Mouse (Mus musculus) thymus, adult 2 months (tissue): ENCODE measurements around the gene Pmm2. TPM values are rescaled to one million over a fixed set of nuclear protein-coding genes. Genes with fewer than 3 reads are reported as not detected.

Experiments used
- DNase-seq: peaks from one replicate; pipeline ENCODE4 v3.0.0; 2021
- H3K27ac ChIP-seq: fragments of 200-500 bp; 2 replicates; pipeline ENCODE4 v1.5.1; 2012; ENCODE audit warnings: low read length, control low read depth; ENCODE audit not compliant: control insufficient read depth, insufficient read depth
- H3K27me3 ChIP-seq: fragments of 200-500 bp; 2 replicates; pipeline ENCODE4 v1.6.1; 2012; ENCODE audit warnings: mild to moderate bottlenecking, low read length, moderate library complexity, mixed read lengths; ENCODE audit not compliant: control insufficient read depth, insufficient read depth
- H3K36me3 ChIP-seq: fragments of 200-500 bp; 2 replicates; pipeline ENCODE4 v1.6.1; 2012; ENCODE audit warnings: mild to moderate bottlenecking, low read length, moderate library complexity; ENCODE audit not compliant: control insufficient read depth, insufficient read depth
- H3K4me1 ChIP-seq: fragments of 200-500 bp; replicated peaks from 2 replicates; pipeline ENCODE4 v1.6.1; 2012; ENCODE audit warnings: low read length; ENCODE audit not compliant: control insufficient read depth, insufficient read depth
- H3K4me3 ChIP-seq: fragments of 200-500 bp; 2 replicates; pipeline ENCODE4 v1.5.1; 2012; ENCODE audit warnings: mild to moderate bottlenecking, low read length, control low read depth, moderate library complexity; ENCODE audit not compliant: control insufficient read depth, insufficient read depth
- CTCF ChIP-seq: fragments of 200-500 bp; IDR thresholded peaks from 2 replicates; pipeline ENCODE4 v1.5.1; 2012; ENCODE audit warnings: mild to moderate bottlenecking, control low read depth, low read length, moderate library complexity, borderline replicate concordance; ENCODE audit not compliant: control insufficient read depth, poor library complexity, insufficient read depth; ENCODE audit errors: extremely low read depth
- POLR2A ChIP-seq: fragments of 200-500 bp; IDR thresholded peaks from 2 replicates; pipeline ENCODE4 v1.6.1; 2012; ENCODE audit warnings: mild to moderate bottlenecking, low read length, control low read depth, moderate library complexity; ENCODE audit not compliant: control insufficient read depth, poor library complexity, insufficient read depth; ENCODE audit errors: extremely low read depth
- WGBS: fragments of 180-500 bp; shearing (Covaris S2); methylation state at CpG from one replicate; pipeline ENCODE4 v1.1.7; 2018; 5-methylcytosine and 5-hydroxymethylcytosine counted together
- polyA plus RNA-seq: library from polyadenylated mRNA; depleted of rRNA; stranded (reverse); fragments of >200 nt; gene quantifications from 2 replicates; pipeline ENCODE4 v1.2.3, GENCODE M21; 2012

Pmm2 gene
- polyA plus RNA-seq, 1 experiment = 116 TPM

DNA sequence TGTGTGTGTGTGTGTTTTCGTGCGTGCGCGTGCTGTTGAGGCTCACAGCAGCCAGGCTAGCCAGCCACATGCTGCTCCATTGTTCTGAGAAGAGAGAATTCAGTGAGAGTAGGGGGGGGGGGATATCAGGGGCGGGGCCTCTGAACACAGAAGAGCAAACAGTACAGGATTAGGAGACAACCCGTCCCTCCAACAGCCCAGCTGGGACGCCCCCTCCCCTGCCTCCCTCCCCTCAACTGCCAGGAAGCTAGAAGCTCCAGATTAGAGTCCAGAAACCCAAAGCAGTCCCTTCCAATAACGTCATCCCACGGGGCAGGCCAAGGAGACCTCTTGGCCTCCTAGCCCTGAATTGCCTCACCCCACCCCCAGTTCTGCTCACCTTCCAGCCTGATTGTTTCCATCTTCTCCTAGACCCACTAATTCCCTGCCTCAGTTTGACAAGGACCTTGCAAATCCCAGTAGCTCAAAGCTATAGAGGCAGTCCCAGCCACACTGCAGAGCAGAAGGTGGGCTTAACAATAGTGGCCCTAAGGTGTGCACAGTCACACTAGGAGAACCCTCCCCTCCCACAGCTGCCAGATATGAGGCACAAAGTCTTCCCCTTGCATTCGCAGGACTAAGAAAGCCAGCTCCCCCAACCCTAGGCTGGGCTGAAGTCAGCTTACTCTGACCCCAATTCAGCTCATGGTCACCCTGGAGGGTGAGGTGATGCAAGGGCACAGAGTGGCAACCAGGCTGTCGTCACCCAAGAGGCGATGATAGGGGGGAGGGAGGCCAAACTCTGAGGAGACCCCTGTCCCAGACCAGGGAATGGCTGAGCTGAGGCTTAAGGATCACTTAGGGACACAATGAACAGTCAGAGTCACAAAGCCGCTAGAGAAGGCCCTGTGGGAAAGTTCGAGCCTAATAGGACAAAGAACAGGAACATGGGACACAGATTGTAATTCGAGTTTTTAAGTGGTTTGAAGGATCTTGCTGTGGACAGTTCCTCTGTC lies 32.9 kb downstream of the Pmm2 start:
- TF ChIP-seq POLR2A (no peak), CTCF (no peak)
- no peaks in the 10 kb centered on the region; the same call in 1 of the 2 replicates for H3K27me3 ChIP-seq
- no peak for DNase-seq
- H3K4me3 ChIP-seq = no peak overlapping the region
- 74% methylated on average over 15 of the region's 15 CpGs for WGBS
- H3K27ac ChIP-seq = no peak overlapping the region
- no peaks in the 10 kb centered on the region for H3K36me3 ChIP-seq
- peaks cover 9% of the 10 kb centered on the region for H3K4me1 ChIP-seq

DNA sequence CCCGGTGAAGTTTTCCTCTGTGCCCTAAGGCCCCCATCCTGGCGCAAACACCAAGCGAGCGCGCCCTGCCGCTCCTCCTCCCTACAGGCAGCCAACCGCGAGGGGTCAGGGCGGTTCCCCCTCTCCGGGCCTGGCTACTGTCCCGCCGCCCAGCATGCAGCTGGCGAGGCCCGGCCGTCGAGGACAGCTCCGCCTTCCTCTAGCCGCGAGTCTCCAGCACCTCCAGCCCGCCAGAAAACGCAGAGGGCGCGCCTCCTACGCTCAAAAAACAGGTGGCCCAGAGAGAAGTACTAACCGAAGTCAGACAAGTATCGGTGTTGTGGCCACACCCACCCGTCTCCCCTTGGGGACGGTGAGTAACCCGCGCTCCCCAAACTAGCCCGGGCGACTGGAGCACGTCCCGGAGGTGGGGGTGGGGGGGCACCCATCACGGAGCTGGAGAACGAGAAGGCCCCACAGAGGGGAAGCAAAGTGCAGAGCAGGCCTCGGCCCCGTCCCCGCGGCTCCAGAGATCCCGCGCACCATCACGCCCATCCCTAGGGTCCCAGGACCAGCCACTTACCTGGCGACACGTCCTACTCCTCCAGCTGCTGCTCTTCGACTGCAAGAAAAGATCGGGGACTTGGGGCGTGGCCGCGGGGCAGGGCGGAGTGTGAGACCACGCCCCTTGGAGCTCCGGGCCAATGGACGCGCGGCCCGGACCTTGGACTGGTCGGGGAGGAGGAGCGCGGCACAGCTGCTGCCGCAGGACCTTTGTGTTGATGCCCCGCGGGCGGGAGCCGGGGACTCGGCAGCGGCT lies 34.3 kb downstream of the Pmm2 start, which contains the start of gene Carhsp1:
Carhsp1 (minus strand) TSS at position 605 of the 799 bp plus-strand sequence.
- H3K27me3 ChIP-seq = no peaks in the 10 kb centered on the region; the same call in 1 of the 2 replicates
- no peak within 1 kb of the TSS for H3K27ac ChIP-seq
- 0 out of 2 replicates have a peak, but pooled peaks have one; percentile 41 for TF ChIP-seq CTCF
- TF ChIP-seq POLR2A = peak; percentile 85
- WGBS = under 1% methylated on average over 65 of the region's 67 CpGs
- peak within 1 kb of the TSS; percentile 50 for H3K4me3 ChIP-seq
- H3K4me1 ChIP-seq = peaks cover 9% of the 10 kb centered on the region
- no peaks in the 10 kb centered on the region for H3K36me3 ChIP-seq
- DNase-seq = peak; percentile 97

DNA sequence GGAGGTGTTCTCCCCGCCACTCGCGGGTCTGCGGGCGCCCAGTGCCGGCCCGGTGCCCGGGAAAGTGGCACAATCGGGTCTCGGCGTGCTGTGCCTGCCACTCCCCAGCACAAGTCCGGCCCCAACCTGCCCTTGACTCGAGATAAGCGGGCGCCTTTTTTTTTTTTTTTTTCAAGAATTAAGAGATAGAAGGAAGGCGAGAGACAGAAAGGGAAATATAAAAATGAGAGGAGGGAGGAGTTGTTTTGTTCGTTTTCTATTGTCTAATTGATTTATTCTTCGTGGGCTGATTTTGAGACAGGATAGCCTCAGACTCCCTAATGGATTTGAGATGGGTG lies 34.8 kb downstream of the Pmm2 start:
- H3K27me3 ChIP-seq = no peaks in the 10 kb centered on the region; the same call in 1 of the 2 replicates
- TF ChIP-seq POLR2A (no peak), CTCF (no peak)
- DNase-seq = no peak
- no peak overlapping the region for H3K27ac ChIP-seq
- WGBS = under 1% methylated on average over 18 of the region's 18 CpGs
- no peaks in the 10 kb centered on the region for H3K36me3 ChIP-seq
- H3K4me3 ChIP-seq = peak overlapping the region; percentile 50
- peaks cover 9% of the 10 kb centered on the region for H3K4me1 ChIP-seq

DNA sequence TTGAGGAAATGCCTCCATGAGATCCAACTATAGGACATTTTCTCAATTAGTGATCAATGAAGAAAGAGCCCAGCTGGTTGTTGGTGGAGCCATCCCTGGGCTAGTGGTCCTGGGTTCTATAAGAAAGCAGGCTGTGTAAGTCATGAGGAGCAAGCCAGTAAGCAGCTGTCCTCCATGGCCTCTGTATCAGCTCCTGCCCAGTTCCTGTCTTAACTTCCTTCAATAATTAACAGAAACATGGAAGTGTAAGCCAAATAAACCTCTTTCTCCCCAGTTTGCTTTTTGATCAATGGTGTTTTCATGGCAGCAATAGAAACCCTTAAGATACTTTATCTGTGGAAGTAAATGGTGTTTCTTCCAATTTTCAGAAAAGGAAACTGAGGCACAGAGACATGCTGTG lies 35.3 kb downstream of the Pmm2 start:
- no peak overlapping the region for H3K4me3 ChIP-seq
- no peak overlapping the region for H3K27ac ChIP-seq
- peaks cover 9% of the 10 kb centered on the region for H3K4me1 ChIP-seq
- no peaks in the 10 kb centered on the region; the same call in 1 of the 2 replicates for H3K27me3 ChIP-seq
- DNase-seq = no peak
- TF ChIP-seq CTCF = no peak
- TF ChIP-seq POLR2A = no peak
- no peaks in the 10 kb centered on the region for H3K36me3 ChIP-seq

DNA sequence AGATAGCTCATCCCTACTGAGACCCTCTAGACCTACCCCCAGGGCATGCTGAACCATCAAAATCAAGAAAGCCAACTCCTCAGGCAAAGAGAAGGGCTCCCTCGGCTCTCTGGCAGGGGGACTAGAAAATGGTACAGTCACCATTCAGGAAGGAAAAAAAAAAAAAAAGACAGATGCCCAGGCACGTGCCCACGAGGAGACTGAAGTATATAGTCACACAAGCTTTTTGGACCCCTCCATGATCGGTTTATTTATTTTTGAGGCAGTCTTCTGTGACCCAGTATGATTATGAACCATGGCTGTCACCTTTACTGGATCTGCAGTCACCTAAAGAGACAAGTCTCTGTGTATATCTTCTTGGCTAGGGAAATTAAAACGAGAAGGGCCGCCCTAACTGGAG lies 35.9 kb downstream of the Pmm2 start:
- 38% methylated on average over 6 of the region's 6 CpGs for WGBS

DNA sequence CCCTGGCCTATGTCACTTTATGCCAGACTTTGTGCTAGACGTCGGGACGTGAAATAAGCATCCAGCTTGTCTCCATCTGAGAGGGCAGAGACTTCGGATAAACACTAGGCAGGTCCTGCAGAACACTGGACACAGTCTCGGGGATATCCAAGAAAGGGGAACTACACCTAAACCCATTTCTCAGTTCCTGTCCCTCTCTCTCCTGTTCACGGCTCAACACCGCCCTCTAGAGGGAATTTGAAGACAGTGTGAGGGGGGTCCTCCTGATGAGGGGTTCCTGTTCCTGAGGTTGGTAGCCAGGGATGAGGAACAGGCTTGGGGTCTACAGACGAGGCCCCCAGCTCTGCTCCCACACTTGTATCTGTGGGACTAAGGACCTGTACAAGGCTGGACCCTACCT lies 36.7 kb downstream of the Pmm2 start:
- Histone ChIP-seq H3K36me3 (no peaks in the 10 kb centered on the region), H3K4me3 (no peak overlapping the region), H3K27ac (no peak overlapping the region), H3K27me3 (no peaks in the 10 kb centered on the region; the same call in 1 of the 2 replicates), H3K4me1 (peaks cover 9% of the 10 kb centered on the region)
- TF ChIP-seq CTCF (peak; percentile 69; the same call in 1 of the 2 replicates), POLR2A (no peak)
- peak; percentile 75 for DNase-seq
- WGBS = 5% methylated on average over 8 of the region's 8 CpGs

More for the DNA sequence above, 35.9 kb downstream of the Pmm2 start:
- TF ChIP-seq CTCF (no peak), POLR2A (no peak)
- no peak for DNase-seq
- H3K27me3 ChIP-seq = no peaks in the 10 kb centered on the region; the same call in 1 of the 2 replicates
- H3K36me3 ChIP-seq = no peaks in the 10 kb centered on the region
- no peak overlapping the region for H3K27ac ChIP-seq
- no peak overlapping the region for H3K4me3 ChIP-seq
- peaks cover 9% of the 10 kb centered on the region for H3K4me1 ChIP-seq

DNA sequence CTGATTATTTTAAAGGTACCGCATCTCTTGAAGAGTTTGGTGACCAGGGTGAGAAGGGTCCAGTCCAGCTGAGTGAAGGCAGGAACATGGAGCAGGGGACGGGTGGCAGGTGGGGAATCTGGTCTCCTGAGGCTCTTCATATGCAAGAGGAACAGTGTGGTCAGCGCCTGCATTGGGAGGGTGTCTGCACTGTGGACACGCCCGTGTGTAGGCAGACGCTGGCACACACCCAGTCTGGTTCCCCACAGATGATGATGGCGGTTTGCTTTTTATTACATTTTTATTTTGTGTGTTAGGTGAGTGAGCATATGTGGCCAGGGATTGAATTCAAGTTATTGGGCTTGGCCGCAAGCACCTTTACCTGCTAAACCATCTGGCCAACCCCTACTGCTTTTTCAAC lies 38.1 kb downstream of the Pmm2 start:
- no peak for DNase-seq
- no peak overlapping the region for H3K4me3 ChIP-seq
- 69% methylated on average over 8 of the region's 8 CpGs for WGBS

More for the DNA sequence above, 38.1 kb downstream of the Pmm2 start:
- Histone ChIP-seq H3K4me1 (peaks cover 7% of the 10 kb centered on the region), H3K36me3 (no peaks in the 10 kb centered on the region), H3K27me3 (no peaks in the 10 kb centered on the region; the same call in 1 of the 2 replicates), H3K27ac (no peak overlapping the region)
- no peak for TF ChIP-seq CTCF
- TF ChIP-seq POLR2A = no peak
